Comparison of ENCODE assay signal across 26 mouse cellular contexts in the genomic region with DNA sequence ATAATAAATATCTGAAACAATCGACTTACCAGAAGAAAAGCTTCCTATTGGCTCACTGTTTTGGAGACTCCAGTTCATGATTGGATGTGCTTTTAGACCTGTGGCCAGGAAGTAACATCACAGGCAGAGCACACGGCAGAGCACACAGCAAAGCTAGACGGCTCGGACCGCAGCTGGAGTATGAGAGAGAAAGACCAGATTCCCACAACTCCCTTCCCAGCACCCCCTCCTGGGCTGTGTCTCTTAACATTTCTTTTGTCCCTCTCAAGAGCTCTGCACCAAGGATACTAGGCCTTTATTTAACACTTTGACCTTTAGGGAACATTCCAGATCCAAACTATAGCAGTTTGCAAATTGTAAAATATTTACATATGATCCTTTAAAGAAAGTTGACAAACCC. TPM values are rescaled to one million over a fixed set of nuclear protein-coding genes. Genes with fewer than 3 reads are reported as not detected.
"Had no signal": no experiment of that assay in that cellular context is flagged by ENCODE, and none has a peak within 500 bp of the region (broad histone marks: within the 10 kb centered on the region; RNA-seq: fewer than 3 reads in every experiment).

No protein-coding gene starts in this region.

- H3K9me3 ChIP-seq: lung, embryonic 15.5 days; midbrain, embryonic 13.5 days; midbrain, embryonic 15.5 days; neural tube, embryonic 12.5 days had no signal

- H3K9ac ChIP-seq: liver, postnatal 0 days; lung, embryonic 15.5 days; midbrain, embryonic 13.5 days; midbrain, embryonic 15.5 days; neural tube, embryonic 12.5 days had no signal

- H3K27ac ChIP-seq: lung, embryonic 15.5 days; macrophage; midbrain, embryonic 13.5 days; midbrain, embryonic 15.5 days; neural tube, embryonic 12.5 days had no signal

- DNase-seq: liver, postnatal 0 days; lung, adult 2 months; lung, postnatal 14 days; lung, postnatal 36 days; right cerebral cortex, postnatal 25 days; right cerebral cortex, postnatal 4 days; spleen, adult 18-20 months; thymus, adult 18-20 months; thymus, postnatal 25 days; thymus, postnatal 4 days had no signal

- H3K36me3 ChIP-seq: lung, embryonic 15.5 days; midbrain, embryonic 13.5 days; midbrain, embryonic 15.5 days; neural tube, embryonic 12.5 days had no signal

- H3K4me1 ChIP-seq: megakaryocyte, embryonic 14.5 days; midbrain, embryonic 13.5 days; midbrain, embryonic 15.5 days had no signal

- ATAC-seq: liver, postnatal 0 days; lung, postnatal 0 days; midbrain, embryonic 13.5 days; midbrain, embryonic 15.5 days had no signal

- H3K4me3 ChIP-seq: lung, embryonic 15.5 days; megakaryocyte, embryonic 14.5 days; midbrain, embryonic 13.5 days; midbrain, embryonic 15.5 days; neural tube, embryonic 12.5 days had no signal

- H3K27me3 ChIP-seq: lung, embryonic 15.5 days; megakaryocyte, embryonic 14.5 days; midbrain, embryonic 13.5 days; midbrain, embryonic 15.5 days; neural tube, embryonic 12.5 days had no signal

RNA-seq across cellular contexts. Expression of a gene that starts 19.2 kb away (rescaled TPM):
- total RNA-seq: megakaryocyte progenitor cell, adult 5-6 weeks; midbrain, postnatal 0 days; monocyte, adult 5-6 weeks; neutrophil, adult 5-6 weeks had no signal
- polyA plus RNA-seq: liver, postnatal 0 days; lung, adult 2 months; lung, embryonic 15.5 days; macrophage; midbrain, embryonic 11.5 days; midbrain, embryonic 13.5 days; midbrain, embryonic 15.5 days; midbrain, postnatal 0 days; neural tube, embryonic 12.5 days; neural tube, embryonic 14.5 days; small intestine, adult 2 months; stomach, embryonic 14.5 days; urinary bladder, adult 2 months had no signal
